Mouse (Mus musculus) spleen, adult 2 months (tissue): Measurements from ENCODE around the gene Ccdc62. TPM values are rescaled to one million over a fixed set of nuclear protein-coding genes. Genes with fewer than 3 reads are reported as not detected.

ENCODE experiments used
- DNase-seq, 2 experiments: peaks; one replicate each; pipeline versions ENCODE4 v3.0.0 to v3.0.0-alpha.2; 2012 to 2021; ENCODE audit warnings: low spot score in 2 of 2, low read depth in 1 of 2
- H3K27ac ChIP-seq: fragments of 200-500 bp; 2 replicates; pipeline ENCODE4 v1.5.1; 2012; ENCODE audit warnings: low read length, inconsistent platforms; ENCODE audit not compliant: insufficient read depth
- H3K27me3 ChIP-seq: fragments of 200-500 bp; 2 replicates; pipeline ENCODE4 v1.6.1; 2012; ENCODE audit warnings: mild to moderate bottlenecking, moderate library complexity, low read length, inconsistent platforms; ENCODE audit not compliant: control insufficient read depth, insufficient read depth
- H3K36me3 ChIP-seq: fragments of 200-500 bp; 2 replicates; pipeline ENCODE4 v1.6.1; 2012; ENCODE audit warnings: mild to moderate bottlenecking, low read length, inconsistent platforms; ENCODE audit not compliant: control insufficient read depth, insufficient read depth
- H3K4me1 ChIP-seq: fragments of 200-500 bp; 2 replicates; pipeline ENCODE4 v1.6.1; 2011; ENCODE audit warnings: inconsistent platforms; ENCODE audit not compliant: control insufficient read depth, insufficient read depth, insufficient read length
- H3K4me3 ChIP-seq: fragments of 200-500 bp; 2 replicates; pipeline ENCODE4 v1.5.1; 2011; ENCODE audit warnings: mild to moderate bottlenecking, inconsistent platforms; ENCODE audit not compliant: insufficient read depth, insufficient read length; ENCODE audit errors: extremely low read depth
- CTCF ChIP-seq: fragments of 200-500 bp; IDR thresholded peaks from 2 replicates; pipeline ENCODE4 v1.5.1; 2011; ENCODE audit warnings: mild to moderate bottlenecking, inconsistent platforms; ENCODE audit not compliant: insufficient read depth, insufficient read length, insufficient replicate concordance; ENCODE audit errors: extremely low read depth
- POLR2A ChIP-seq: fragments of 200-500 bp; IDR thresholded peaks from 2 replicates; pipeline ENCODE4 v1.6.1; 2011; ENCODE audit warnings: low read depth, low read length, inconsistent platforms
- WGBS: fragments of 180-500 bp; shearing (Covaris S2); methylation state at CpG from one replicate; pipeline ENCODE4 v1.1.7; 2018; 5-methylcytosine and 5-hydroxymethylcytosine counted together
- polyA plus RNA-seq: library from polyadenylated mRNA; depleted of rRNA; stranded (reverse); fragments of >200 nt; gene quantifications from 2 replicates; pipeline ENCODE4 v1.2.3, GENCODE M21; 2012

Gene Ccdc62
- polyA plus RNA-seq, 1 experiment = 1.3 TPM

- Histone ChIP-seq H3K4me3 (peak overlapping the region; percentile 81), H3K27me3 (no peaks in the 10 kb centered on the region), H3K27ac (peak overlapping the region; percentile 88), H3K36me3 (peaks cover 6% of the 10 kb centered on the region), H3K4me1 (peaks cover 3% of the 10 kb centered on the region; the same call in 1 of the 2 replicates)
- TF ChIP-seq CTCF (no peak), POLR2A (no peak)
- no peak for DNase-seq
- WGBS = 2% methylated on average over 10 of the region's 10 CpGs
These were observed 22.9 kb upstream of the Ccdc62 start for GRCm38 (mm10) chr5:123907631-123907977.

- Histone ChIP-seq H3K36me3 (peaks cover 13% of the 10 kb centered on the region), H3K27ac (0 out of 2 replicates have a peak overlapping the region, but pooled peaks have one; percentile 11), H3K27me3 (no peaks in the 10 kb centered on the region), H3K4me1 (peaks cover 10% of the 10 kb centered on the region), H3K4me3 (no peak overlapping the region)
- no peak for TF ChIP-seq CTCF
- no peak for TF ChIP-seq POLR2A
- no peak for DNase-seq
- WGBS = 28% methylated on average over 3 of the region's 3 CpGs
These were observed 15.6 kb upstream of the Ccdc62 start for GRCm38 (mm10) chr5:123914852-123915251.

- TF ChIP-seq POLR2A (no peak), CTCF (no peak)
- 62% methylated on average over 6 of the region's 6 CpGs for WGBS
- DNase-seq = no peak
- Histone ChIP-seq H3K4me3 (no peak overlapping the region), H3K36me3 (peaks cover 39% of the 10 kb centered on the region), H3K27me3 (no peaks in the 10 kb centered on the region), H3K27ac (no peak overlapping the region), H3K4me1 (peaks cover 2% of the 10 kb centered on the region; the same call in 1 of the 2 replicates)
These were observed 8.4 kb upstream of the Ccdc62 start for GRCm38 (mm10) chr5:123922112-123922511.

GRCm38 (mm10) chr5:123927118-123927517 lies 3.4 kb upstream of the Ccdc62 start, which contains the start of gene Gm43518:
Gene Gm43518, plus strand, starts transcription at chr5:123927418.
- no peak for DNase-seq
- no peak within 1 kb of the TSS for H3K27ac ChIP-seq
- WGBS = 98% methylated on average over 9 of the region's 9 CpGs
- H3K36me3 ChIP-seq = peaks cover 31% of the 10 kb centered on the region
- no peak for TF ChIP-seq CTCF
- no peak for TF ChIP-seq POLR2A
- H3K4me3 ChIP-seq = no peak within 1 kb of the TSS
- peaks cover 4% of the 10 kb centered on the region; the same call in 1 of the 2 replicates for H3K4me1 ChIP-seq
- H3K27me3 ChIP-seq = no peaks in the 10 kb centered on the region

- H3K36me3 ChIP-seq = peaks cover 7% of the 10 kb centered on the region
- H3K4me1 ChIP-seq = peaks cover 2% of the 10 kb centered on the region; the same call in 1 of the 2 replicates
- no peaks in the 10 kb centered on the region for H3K27me3 ChIP-seq
- no peak for DNase-seq
- H3K27ac ChIP-seq = no peak overlapping the region
- peak overlapping the region; percentile 71; the same call in 1 of the 2 replicates for H3K4me3 ChIP-seq
- 39% methylated on average over 13 of the region's 13 CpGs for WGBS
- no peak for TF ChIP-seq POLR2A
- no peak for TF ChIP-seq CTCF
These were observed 652 bp downstream of the Ccdc62 start for GRCm38 (mm10) chr5:123931131-123931530.

- peaks cover 4% of the 10 kb centered on the region; the same call in 1 of the 2 replicates for H3K4me1 ChIP-seq
- no peak for DNase-seq
- TF ChIP-seq CTCF (no peak), POLR2A (no peak)
- H3K27me3 ChIP-seq = no peaks in the 10 kb centered on the region
- H3K27ac ChIP-seq = no peak overlapping the region
- H3K4me3 ChIP-seq = no peak overlapping the region
- H3K36me3 ChIP-seq = no peaks in the 10 kb centered on the region; the same call in 1 of the 2 replicates
These were observed 2.4 kb downstream of the Ccdc62 start for GRCm38 (mm10) chr5:123932927-123933326.

- DNase-seq = no peak
- Histone ChIP-seq H3K4me1 (peaks cover 7% of the 10 kb centered on the region; the same call in 1 of the 2 replicates), H3K36me3 (no peaks in the 10 kb centered on the region), H3K27me3 (no peaks in the 10 kb centered on the region), H3K27ac (no peak overlapping the region), H3K4me3 (no peak overlapping the region)
- WGBS = 94% methylated on average over 12 of the region's 12 CpGs
- TF ChIP-seq CTCF = no peak
- TF ChIP-seq POLR2A = no peak
These were observed 3.1 kb downstream of the Ccdc62 start for GRCm38 (mm10) chr5:123933556-123933955.
